Mouse (Mus musculus) hindbrain, embryonic 12.5 days (tissue): ENCODE data around the gene Slc25a4. TPM values are rescaled to one million over a fixed set of nuclear protein-coding genes. Genes with fewer than 3 reads are reported as not detected.

Source experiments
- ATAC-seq: fragments of 200-750 bp; cut with Nextera tagmentation; 2 replicates; pipeline ENCODE4 v1.8.0; 2017; ENCODE audit warnings: moderate TSS enrichment; ENCODE audit not compliant: low FRiP score
- H3K27ac ChIP-seq: fragments of 300-500 bp; sonication (generic); 2 replicates; pipeline ENCODE4 v1.5.1; 2016; ENCODE audit warnings: mild to moderate bottlenecking
- H3K27me3 ChIP-seq: fragments of 300-500 bp; sonication (generic); 2 replicates; pipeline ENCODE4 v1.6.1; 2016; ENCODE audit warnings: mild to moderate bottlenecking
- H3K36me3 ChIP-seq: fragments of 300-500 bp; sonication (generic); 2 replicates; pipeline ENCODE4 v1.6.1; 2016; ENCODE audit warnings: mild to moderate bottlenecking
- H3K4me1 ChIP-seq: fragments of 300-500 bp; sonication (generic); 2 replicates; pipeline ENCODE4 v1.6.1; 2016
- H3K4me2 ChIP-seq: fragments of 300-500 bp; sonication (generic); replicated peaks from 2 replicates; pipeline ENCODE4 v1.6.1; 2016; ENCODE audit warnings: mild to moderate bottlenecking
- H3K4me3 ChIP-seq: fragments of 300-500 bp; sonication (generic); 2 replicates; pipeline ENCODE4 v1.5.1; 2016; ENCODE audit warnings: mild to moderate bottlenecking
- H3K9ac ChIP-seq: fragments of 300-500 bp; sonication (generic); 2 replicates; pipeline ENCODE4 v1.6.1; 2016; ENCODE audit warnings: mild to moderate bottlenecking, moderate library complexity
- H3K9me3 ChIP-seq: fragments of 300-500 bp; sonication (generic); replicated peaks from 2 replicates; pipeline ENCODE4 v1.6.1; 2016; ENCODE audit warnings: mild to moderate bottlenecking
- WGBS: fragments of 180-500 bp; shearing (Covaris S2); methylation state at CpG from one replicate; pipeline ENCODE4 v1.1.7; 2016; 5-methylcytosine and 5-hydroxymethylcytosine counted together
- polyA plus RNA-seq: library from polyadenylated mRNA; unstranded; fragments of >200 nt; fragmentation: Nextera tagmentation; extraction: Ambion mirVana; gene quantifications from 2 replicates; pipeline ENCODE4 v1.2.1, GENCODE M21; 2016

Gene Slc25a4
- polyA plus RNA-seq, 1 experiment from 2014 or later = 561 TPM

GRCm38 (mm10) chr8:46226622-46227021, 15.5 kb upstream of the Slc25a4 start:
- H3K36me3 ChIP-seq = no peaks in the 10 kb centered on the region
- no peak overlapping the region for H3K4me2 ChIP-seq
- no peaks in the 10 kb centered on the region for H3K9me3 ChIP-seq
- no peak overlapping the region for H3K4me3 ChIP-seq
- no peak overlapping the region for H3K27ac ChIP-seq
- no peak overlapping the region for H3K9ac ChIP-seq
- no peaks in the 10 kb centered on the region for H3K4me1 ChIP-seq
- WGBS = 88% methylated on average over 5 of the region's 5 CpGs
- ATAC-seq = no peak
- 0 out of 2 replicates have a peak, but pooled peaks cover 3% of the 10 kb centered on the region for H3K27me3 ChIP-seq

- H3K9ac ChIP-seq = no peak overlapping the region
- 76% methylated on average over 3 of the region's 3 CpGs for WGBS
- H3K4me1 ChIP-seq = no peaks in the 10 kb centered on the region
- no peak overlapping the region for H3K27ac ChIP-seq
- H3K27me3 ChIP-seq = 0 out of 2 replicates have a peak, but pooled peaks cover 6% of the 10 kb centered on the region
- no peak for ATAC-seq
- no peak overlapping the region for H3K4me2 ChIP-seq
- no peaks in the 10 kb centered on the region for H3K9me3 ChIP-seq
- H3K36me3 ChIP-seq = no peaks in the 10 kb centered on the region
- no peak overlapping the region for H3K4me3 ChIP-seq
Observed at GRCm38 (mm10) chr8:46225501-46225900, 14.4 kb upstream of the Slc25a4 start.

- H3K9ac ChIP-seq = no peak overlapping the region
- WGBS = 78% methylated on average over 3 of the region's 3 CpGs
- H3K27ac ChIP-seq = no peak overlapping the region
- H3K9me3 ChIP-seq = no peaks in the 10 kb centered on the region
- no peak overlapping the region for H3K4me2 ChIP-seq
- H3K4me1 ChIP-seq = 0 out of 2 replicates have a peak, but pooled peaks cover 3% of the 10 kb centered on the region
- no peak for ATAC-seq
- no peaks in the 10 kb centered on the region for H3K36me3 ChIP-seq
- no peak overlapping the region for H3K4me3 ChIP-seq
- peaks cover 21% of the 10 kb centered on the region; the same call in 1 of the 2 replicates for H3K27me3 ChIP-seq
Observed at GRCm38 (mm10) chr8:46220566-46220965, 9.5 kb upstream of the Slc25a4 start.

- Histone ChIP-seq H3K27ac (peak overlapping the region; percentile 64), H3K9ac (peak overlapping the region; percentile 58), H3K4me2 (peak overlapping the region; percentile 54), H3K4me1 (peaks cover 8% of the 10 kb centered on the region), H3K27me3 (peaks cover 20% of the 10 kb centered on the region; the same call in 1 of the 2 replicates), H3K36me3 (no peaks in the 10 kb centered on the region), H3K9me3 (no peaks in the 10 kb centered on the region), H3K4me3 (peak overlapping the region; percentile 32)
- ATAC-seq = peak; percentile 87
- WGBS = 4% methylated on average over 14 of the region's 14 CpGs
Observed at GRCm38 (mm10) chr8:46216838-46217237, 5.8 kb upstream of the Slc25a4 start.

GRCm38 (mm10) chr8:46213971-46214480, 2.9 kb upstream of the Slc25a4 start:
- Histone ChIP-seq H3K27me3 (peaks cover 9% of the 10 kb centered on the region; the same call in 1 of the 2 replicates), H3K9me3 (no peaks in the 10 kb centered on the region), H3K4me1 (peaks cover 25% of the 10 kb centered on the region), H3K4me3 (no peak overlapping the region), H3K27ac (no peak overlapping the region), H3K36me3 (peaks cover 2% of the 10 kb centered on the region), H3K4me2 (no peak overlapping the region), H3K9ac (no peak overlapping the region)
- WGBS = 11% methylated on average over 2 of the region's 2 CpGs
- ATAC-seq = no peak

- Histone ChIP-seq H3K36me3 (peaks cover 20% of the 10 kb centered on the region), H3K9ac (no peak overlapping the region), H3K27me3 (no peaks in the 10 kb centered on the region; the same call in 1 of the 2 replicates), H3K4me1 (peaks cover 34% of the 10 kb centered on the region), H3K27ac (no peak overlapping the region), H3K9me3 (no peaks in the 10 kb centered on the region), H3K4me3 (no peak overlapping the region), H3K4me2 (peak overlapping the region; percentile 73; the same call in 1 of the 2 replicates)
- 48% methylated on average over 7 of the region's 7 CpGs for WGBS
- ATAC-seq = no peak
Observed at GRCm38 (mm10) chr8:46212194-46212593, 1.1 kb upstream of the Slc25a4 start.

- WGBS = 7% methylated on average over 13 of the region's 13 CpGs
- Histone ChIP-seq H3K4me2 (peak overlapping the region; percentile 73), H3K9ac (peak overlapping the region; percentile 95), H3K27me3 (no peaks in the 10 kb centered on the region; the same call in 1 of the 2 replicates), H3K4me1 (peaks cover 31% of the 10 kb centered on the region), H3K4me3 (peak overlapping the region; percentile 84), H3K9me3 (no peaks in the 10 kb centered on the region), H3K27ac (peak overlapping the region; percentile 98), H3K36me3 (peaks cover 24% of the 10 kb centered on the region)
- ATAC-seq = no peak
Observed at GRCm38 (mm10) chr8:46211611-46212071, 557 bp upstream of the Slc25a4 start.

GRCm38 (mm10) chr8:46209057-46209456, 2.0 kb downstream of the Slc25a4 start:
- Histone ChIP-seq H3K27ac (no peak overlapping the region), H3K4me2 (peak overlapping the region; percentile 73), H3K9me3 (no peaks in the 10 kb centered on the region), H3K27me3 (no peaks in the 10 kb centered on the region), H3K36me3 (peaks cover 48% of the 10 kb centered on the region), H3K9ac (peak overlapping the region; percentile 95), H3K4me1 (peaks cover 31% of the 10 kb centered on the region), H3K4me3 (peak overlapping the region; percentile 84)
- WGBS = 82% methylated on average over 15 of the region's 15 CpGs
- ATAC-seq = no peak

GRCm38 (mm10) chr8:46208354-46208753, 2.7 kb downstream of the Slc25a4 start:
- H3K4me1 ChIP-seq = peaks cover 31% of the 10 kb centered on the region
- H3K9ac ChIP-seq = peak overlapping the region; percentile 95; the same call in 1 of the 2 replicates
- 90% methylated on average over 12 of the region's 12 CpGs for WGBS
- H3K4me2 ChIP-seq = peak overlapping the region; percentile 73
- H3K36me3 ChIP-seq = peaks cover 54% of the 10 kb centered on the region
- no peak for ATAC-seq
- no peaks in the 10 kb centered on the region for H3K27me3 ChIP-seq
- peak overlapping the region; percentile 84; the same call in 1 of the 2 replicates for H3K4me3 ChIP-seq
- no peaks in the 10 kb centered on the region for H3K9me3 ChIP-seq
- no peak overlapping the region for H3K27ac ChIP-seq

- 92% methylated on average over 6 of the region's 6 CpGs for WGBS
- H3K4me2 ChIP-seq = no peak overlapping the region
- H3K9me3 ChIP-seq = no peaks in the 10 kb centered on the region
- H3K27me3 ChIP-seq = no peaks in the 10 kb centered on the region
- ATAC-seq = no peak
- peaks cover 21% of the 10 kb centered on the region for H3K4me1 ChIP-seq
- no peak overlapping the region for H3K27ac ChIP-seq
- no peak overlapping the region for H3K4me3 ChIP-seq
- H3K36me3 ChIP-seq = peaks cover 71% of the 10 kb centered on the region
- H3K9ac ChIP-seq = no peak overlapping the region
Observed at GRCm38 (mm10) chr8:46206107-46206506, 5.0 kb downstream of the Slc25a4 start.

GRCm38 (mm10) chr8:46204974-46205640, 6.0 kb downstream of the Slc25a4 start:
- H3K4me2 ChIP-seq = no peak overlapping the region
- no peaks in the 10 kb centered on the region for H3K9me3 ChIP-seq
- no peak for ATAC-seq
- H3K27ac ChIP-seq = no peak overlapping the region
- H3K4me1 ChIP-seq = peaks cover 20% of the 10 kb centered on the region
- peaks cover 71% of the 10 kb centered on the region for H3K36me3 ChIP-seq
- H3K4me3 ChIP-seq = no peak overlapping the region
- no peak overlapping the region for H3K9ac ChIP-seq
- no peaks in the 10 kb centered on the region for H3K27me3 ChIP-seq
- WGBS = 82% methylated on average over 9 of the region's 9 CpGs

GRCm38 (mm10) chr8:46204301-46204700, 6.8 kb downstream of the Slc25a4 start:
- Histone ChIP-seq H3K36me3 (peaks cover 71% of the 10 kb centered on the region), H3K27me3 (no peaks in the 10 kb centered on the region), H3K9ac (no peak overlapping the region), H3K27ac (no peak overlapping the region), H3K4me1 (peaks cover 12% of the 10 kb centered on the region), H3K4me2 (no peak overlapping the region), H3K4me3 (no peak overlapping the region), H3K9me3 (no peaks in the 10 kb centered on the region)
- ATAC-seq = no peak
- WGBS = 94% methylated on average over 3 of the region's 3 CpGs
